19 mouse cellular contexts compared by ENCODE assay signal in the genomic region with DNA sequence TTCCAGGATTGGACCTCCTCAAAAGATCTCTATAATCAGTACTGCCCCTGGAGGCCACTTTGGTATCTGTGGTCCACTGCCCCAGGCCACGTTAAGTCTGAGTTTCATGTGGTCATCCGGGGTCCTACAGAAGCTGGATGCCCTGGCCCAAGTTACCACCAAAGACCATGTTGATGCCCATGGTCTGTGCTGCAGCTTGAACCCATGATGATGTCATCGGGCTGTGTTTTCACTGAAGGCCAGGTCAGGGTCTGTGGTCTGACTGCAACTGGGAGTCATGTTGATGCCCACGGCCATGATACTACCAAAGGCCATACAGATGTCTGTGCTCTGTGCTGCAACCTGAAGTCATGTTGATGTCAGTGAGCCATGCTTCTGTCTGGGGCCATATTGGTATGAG.
"Had no signal": no experiment of that assay in that cellular context is flagged by ENCODE, and none has a peak within 500 bp of the region (broad histone marks: within the 10 kb centered on the region; RNA-seq: fewer than 3 reads in every experiment).

No protein-coding gene starts in this region.

- H3K9me3 ChIP-seq: limb, embryonic 10.5 days; limb, embryonic 13.5 days; liver, embryonic 12.5 days; liver, embryonic 15.5 days; midbrain, embryonic 15.5 days; neural tube, embryonic 13.5 days had no signal

- H3K4me3 ChIP-seq: layer of hippocampus, adult 2 months; limb, embryonic 10.5 days; limb, embryonic 13.5 days; liver, embryonic 12.5 days; liver, embryonic 15.5 days; midbrain, embryonic 15.5 days; myocyte; neural tube, embryonic 13.5 days had no signal

- H3K27me3 ChIP-seq: limb, embryonic 13.5 days; liver, embryonic 12.5 days; liver, embryonic 15.5 days; midbrain, embryonic 15.5 days; neural tube, embryonic 13.5 days had no signal

- H3K4me1 ChIP-seq: liver, embryonic 12.5 days; liver, embryonic 15.5 days; midbrain, embryonic 15.5 days; neural tube, embryonic 13.5 days had no signal

- H3K36me3 ChIP-seq: limb, embryonic 10.5 days; limb, embryonic 13.5 days; liver, embryonic 12.5 days; liver, embryonic 15.5 days; midbrain, embryonic 15.5 days; neural tube, embryonic 13.5 days had no signal

- DNase-seq: kidney, adult 2 months; kidney, postnatal 25 days; layer of hippocampus, adult 9-11 months; liver; lung, adult 18-20 months; lung, postnatal 14 days; thymus, postnatal 25 days had no signal

- H3K4me2 ChIP-seq: limb, embryonic 13.5 days; liver, embryonic 12.5 days; liver, embryonic 15.5 days; midbrain, embryonic 11.5 days; midbrain, embryonic 15.5 days; neural tube, embryonic 13.5 days had no signal

- H3K27ac ChIP-seq: kidney, postnatal 0 days; layer of hippocampus, adult 2 months; limb, embryonic 10.5 days; limb, embryonic 13.5 days; liver, embryonic 12.5 days; liver, embryonic 15.5 days; macrophage; midbrain, embryonic 15.5 days; neural tube, embryonic 13.5 days had no signal

- H3K9ac ChIP-seq: limb, embryonic 13.5 days; liver, embryonic 12.5 days; liver, embryonic 15.5 days; midbrain, embryonic 15.5 days; neural tube, embryonic 13.5 days had no signal

- ATAC-seq: intestine, postnatal 0 days; liver, embryonic 12.5 days; midbrain, embryonic 15.5 days had no signal
